8 mouse cellular contexts compared by ENCODE assay signal in the genomic region with DNA sequence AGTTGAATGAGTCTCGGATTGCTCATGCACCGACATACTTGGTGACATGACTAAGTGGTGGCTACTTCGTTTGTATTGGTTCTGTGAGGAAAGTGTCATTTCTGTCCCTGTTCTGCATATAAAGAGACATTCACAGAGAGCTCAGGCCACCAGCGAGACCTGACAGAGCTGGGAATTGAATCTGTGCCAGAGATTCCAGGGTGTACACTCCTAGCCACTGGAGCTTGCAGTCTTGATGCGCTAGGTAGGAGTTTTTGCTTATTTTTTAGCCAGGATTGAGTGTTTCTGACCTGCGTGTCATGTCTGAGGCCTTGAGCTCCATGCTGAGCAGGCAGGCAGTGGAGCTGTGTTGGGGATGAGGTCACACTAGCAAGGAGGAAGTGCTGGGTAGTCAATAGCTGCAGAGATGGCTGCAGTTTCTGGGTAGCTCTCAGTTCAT. TPM values are rescaled to one million over a fixed set of nuclear protein-coding genes. Genes with fewer than 3 reads are reported as not detected.
DNase-seq lines count a peak whose midpoint lies in the region; ATAC-seq and TF ChIP-seq lines count a peak whose summit lies in the region.

No protein-coding gene starts in this region.

- H3K27me3 ChIP-seq in Patski = no peaks in the 10 kb centered on the region
- no peaks in the 10 kb centered on the region for H3K27me3 ChIP-seq in heart, embryonic 11.5 days (ENCODE audit: control insufficient read depth, insufficient read depth, low read length)

- intact Hi-C loops in heart, postnatal 25 days (cut with DNase I) = no loop called here

- H3K4me1 ChIP-seq in heart, embryonic 11.5 days (ENCODE audit: control insufficient read depth, insufficient read depth, low read length) = peaks cover 62% of the 10 kb centered on the region

- H3K4me2 ChIP-seq in heart, embryonic 11.5 days = peak overlapping the region; percentile 40

- WGBS in heart, embryonic 11.5 days (ENCODE audit: insufficient replicate concordance) = 27% methylated on average over 6 of the region's 6 CpGs

- CTCF ChIA-PET in Patski (lab: Charles Lee) = interaction anchor here (0.8 to 1.8 kb wide), 6 partner anchors 11 to 450 kb away, joined by 3 to 7 read pairs (median 4); no protein-coding TSS in a partner anchor

- peak overlapping the region; percentile 36; the same call in 1 of the 2 replicates for H3K9ac ChIP-seq in heart, embryonic 11.5 days (ENCODE audit: low read depth, low read length)

- peak; percentile 72 for ATAC-seq in Patski
- ATAC-seq in heart, embryonic 11.5 days (replicated peaks; ENCODE audit: insufficient number of reproducible peaks, low FRiP score, low TSS enrichment) = peak; percentile 32; the same call in 1 of the 2 replicates
- no peak for ATAC-seq in erythroblast, adult 5-6 weeks (replicated peaks; ENCODE audit: low FRiP score, poor library complexity, severe bottlenecking)

- POLR2A ChIA-PET in Patski (lab: Charles Lee) = interaction anchor here (1.0 to 1.2 kb wide), 2 partner anchors 21 to 62 kb away, joined by 3 to 4 read pairs; no protein-coding TSS in a partner anchor

- peak; percentile 47 to 62 for DNase-seq in heart, adult 18-20 months
- DNase-seq in heart, postnatal 25 days (ENCODE audit: low spot score) = no peak
- DNase-seq in Patski (ENCODE audit: low read depth, low spot score) = no peak
- DNase-seq in kidney, postnatal 14 days = peak; percentile 75
- DNase-seq in layer of hippocampus, adult 8-10 months (ENCODE audit: low spot score in 2 of 2) = no peak
- no peak for DNase-seq in frontal cortex, postnatal 10 days (ENCODE audit: low spot score in 2 of 2)

- no peaks in the 10 kb centered on the region for H3K9me3 ChIP-seq in heart, embryonic 11.5 days (replicated peaks; ENCODE audit: control insufficient read depth, low read length)

- no peak overlapping the region for H3K4me3 ChIP-seq in heart, embryonic 11.5 days (ENCODE audit: low read depth, low read length)

- TF ChIP-seq CTCF in Patski (IDR thresholded peaks at IDR 0.05) = no peak

- no peaks in the 10 kb centered on the region for H3K36me3 ChIP-seq in heart, embryonic 11.5 days (ENCODE audit: control insufficient read depth, insufficient read depth, low read length)

- in situ Hi-C loops in Patski (cut with MboI; ENCODE audit: low pct_unique_long_range_greater_than_20kb) = no loop called here

- H3K27ac ChIP-seq in heart, embryonic 11.5 days (ENCODE audit: low read depth, low read length) = peak overlapping the region; percentile 77

RNA-seq across cellular contexts. Expression of gene Lpp, which starts 41.8 kb away (rescaled TPM):
- 10 to 100 TPM; 20.7 to 25.2 TPM for total RNA-seq in heart, adult 18-20 months (2021)
- total RNA-seq in heart, postnatal 25 days (2021) = 10 to 100 TPM; 32.7 to 40.5 TPM
- 28.3 TPM for polyA plus RNA-seq in Patski (2021)
- polyA plus RNA-seq in heart, embryonic 11.5 days (2014; fragmentation: Nextera tagmentation; extraction: Ambion mirVana) = 52.5 and 59.2 TPM in 2 replicates
- total RNA-seq in layer of hippocampus, adult 8-10 months (2022) = 10 to 100 TPM in 2 of 4 experiments, 1 to 10 TPM in 2; 8.3 to 12.0 (median 10.4) TPM
- 0.42 and 3.3 TPM in 2 replicates for total RNA-seq in erythroblast, adult 5-6 weeks (2015; ENCODE audit: low replicate concordance)
- total RNA-seq in erythroblast, adult 5-6 weeks (2017; ENCODE audit: low replicate concordance) = 1.3 and 2.0 TPM in 2 replicates

Comparison
In these comparisons a context has a peak if more than half of its experiments do, and no peak if none do; other contexts are left out.
1. DNase-seq: peak in heart, adult 18-20 months (2 of 2) and kidney, postnatal 14 days (single experiment); none in heart, postnatal 25 days (single experiment), Patski (single experiment), layer of hippocampus, adult 8-10 months (0 of 2) and frontal cortex, postnatal 10 days (0 of 2).